Mouse (Mus musculus): ENCODE results near the gene Vmn2r30.
"Not testable (repeated sequence)": the region's sequence is repeated elsewhere in the genome, so short reads cannot be mapped to it uniquely, and the experiment has no call there.

Gene Vmn2r30

GRCm38 (mm10) chr7:7337509-7337908 lies at the start of gene Vmn2r30:
Vmn2r30 (minus strand) TSS chr7:7337609.
- DNase-seq, result not testable (repeated sequence)

GRCm38 (mm10) chr7:7374431-7374830 lies 37.0 kb upstream of the Vmn2r30 start, which contains the start of gene Gm45783:
Gm45783 (minus strand) TSS chr7:7374573.
- not testable (repeated sequence) for DNase-seq

- peak; percentile 52 for DNase-seq
Measured at GRCm38 (mm10) chr7:7295595-7295994, 41.8 kb downstream of the Vmn2r30 start.

DNA sequence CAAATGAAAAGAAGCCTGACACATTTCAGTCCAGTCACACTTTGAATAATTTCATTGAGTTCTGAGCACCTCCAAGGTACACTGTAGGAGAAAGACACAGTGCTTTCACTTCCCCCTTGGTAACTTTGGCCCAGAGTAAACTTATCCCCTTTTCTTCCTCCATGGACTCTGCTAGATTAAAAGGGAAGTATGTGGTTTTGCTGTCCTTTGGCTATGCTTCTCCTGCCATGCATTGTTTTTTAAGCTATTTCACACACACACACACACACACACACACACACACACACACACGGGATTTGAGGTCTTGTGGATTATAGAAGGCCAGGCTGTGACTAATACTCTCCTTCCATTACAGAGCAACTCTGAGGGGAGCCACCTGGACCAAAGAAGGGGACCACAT lies 56.0 kb downstream of the Vmn2r30 start:
- DNase-seq, result no peak

DNA sequence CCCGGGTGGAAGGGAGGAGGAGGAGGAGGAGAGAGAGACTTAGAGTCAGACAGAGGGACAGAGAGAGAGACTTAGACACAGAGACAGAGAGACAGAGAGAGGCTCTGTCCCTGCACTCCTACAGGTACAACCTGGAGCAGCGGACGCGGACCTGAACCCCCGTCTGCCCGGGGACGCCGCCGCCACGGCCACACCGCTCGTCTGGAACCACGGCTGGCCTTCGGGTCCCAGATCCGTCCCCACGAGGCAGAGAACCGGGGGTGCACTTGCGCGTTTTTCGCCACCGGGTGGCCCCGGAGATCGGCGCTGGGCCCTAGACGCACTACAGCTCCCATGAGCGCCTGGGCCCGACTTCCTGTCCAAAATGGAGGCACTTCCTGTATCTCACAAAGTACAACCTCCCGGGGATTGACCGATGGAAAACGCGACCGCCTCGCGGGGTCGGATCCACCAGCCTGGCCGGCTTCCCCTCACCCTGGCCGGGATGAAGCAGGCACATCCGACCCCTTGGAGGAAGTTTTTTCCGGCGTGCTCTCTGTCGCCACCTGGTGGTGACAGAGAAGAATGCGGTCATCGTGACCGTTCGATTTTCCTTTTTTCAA lies 59.3 kb downstream of the Vmn2r30 start, which contains the start of gene Gm45844:
Gene Gm45844 (minus strand): TSS at position 324 of the 602 bp plus-strand sequence.
- DNase-seq, result peak; percentile 93

DNA sequence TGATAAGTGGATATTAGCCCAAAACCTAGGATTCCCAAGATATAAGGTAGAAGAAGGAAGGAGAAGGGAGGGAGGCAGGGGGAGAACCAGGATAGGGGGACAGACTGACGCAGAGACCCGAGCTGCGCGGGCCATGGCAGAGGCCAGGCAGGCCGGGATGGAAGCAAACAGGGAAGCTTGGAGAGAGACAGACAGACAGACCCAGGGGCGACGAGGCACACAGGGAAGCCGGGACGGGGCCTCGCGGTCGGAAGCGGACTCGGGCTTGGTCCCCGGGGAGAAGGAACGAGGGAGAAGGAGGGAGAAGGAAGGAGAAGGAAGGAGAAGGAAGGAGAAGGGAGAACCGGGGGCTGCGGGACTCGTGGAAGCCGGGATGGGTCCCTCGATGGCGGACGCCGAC lies 59.9 kb downstream of the Vmn2r30 start:
- not testable (repeated sequence) for DNase-seq

Measured in kidney, adult 18-20 months (tissue).